Mouse (Mus musculus): ENCODE data around the gene Rad9a.
A peak's percentile ranks its signal among the peaks of the same experiment; 100 is the strongest.

The Rad9a gene

DNA sequence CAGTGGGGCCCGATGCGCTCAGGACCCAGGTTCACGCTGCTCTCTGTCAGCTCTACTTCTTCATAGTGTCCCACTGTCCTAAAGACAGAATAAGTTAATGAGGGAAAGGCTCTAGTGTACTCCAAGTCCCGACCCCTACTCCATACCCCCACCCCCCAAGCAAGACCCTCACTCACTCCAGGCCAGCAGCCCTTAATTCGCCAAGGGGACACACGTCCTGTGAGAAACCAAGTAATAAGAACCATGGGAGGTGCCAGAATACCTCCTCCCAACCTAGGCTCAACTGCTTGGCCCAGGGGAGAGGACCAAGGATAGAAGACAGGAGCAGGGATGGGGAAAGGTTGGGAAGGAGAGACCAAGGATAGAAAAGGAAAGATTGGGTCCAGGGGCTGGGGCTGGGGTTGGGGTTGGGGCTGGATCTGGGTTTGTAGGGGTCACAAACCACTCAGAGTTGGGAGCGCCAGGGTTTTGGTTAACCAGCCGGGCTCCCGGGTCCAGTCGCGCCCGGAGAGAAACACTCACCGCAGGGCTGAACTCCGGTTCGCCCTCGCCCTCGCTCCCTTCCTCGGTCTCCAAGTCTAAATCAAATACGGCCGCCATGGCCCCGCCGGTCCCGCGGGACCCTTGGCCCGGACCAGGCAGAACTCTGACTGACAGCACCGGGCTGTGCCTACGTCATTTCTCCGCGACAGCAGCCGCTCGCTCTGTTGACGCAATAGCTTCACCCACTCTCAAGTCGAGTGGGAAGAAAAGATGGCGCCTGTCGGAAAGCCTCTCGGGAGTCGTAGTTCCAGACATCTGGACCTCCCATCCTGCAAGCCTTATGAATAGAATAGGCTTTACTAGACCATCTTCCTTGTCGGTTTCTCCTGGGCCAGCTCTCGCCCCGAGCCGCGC, 38.6 kb downstream of the Rad9a start, which contains the start of gene Rps6kb2:
TSS of gene Rps6kb2 (minus strand) at position 709 of the 897 bp plus-strand sequence.
- peak; percentile 96 to 98 for DNase-seq

GRCm38 (mm10) chr19:4159049-4159448, 42.4 kb downstream of the Rad9a start:
- no peak for DNase-seq

- DNase-seq = no peak
These were observed 44.7 kb downstream of the Rad9a start for GRCm38 (mm10) chr19:4156771-4157170.

GRCm38 (mm10) chr19:4156073-4156579, 45.3 kb downstream of the Rad9a start:
- no peak for DNase-seq

DNA sequence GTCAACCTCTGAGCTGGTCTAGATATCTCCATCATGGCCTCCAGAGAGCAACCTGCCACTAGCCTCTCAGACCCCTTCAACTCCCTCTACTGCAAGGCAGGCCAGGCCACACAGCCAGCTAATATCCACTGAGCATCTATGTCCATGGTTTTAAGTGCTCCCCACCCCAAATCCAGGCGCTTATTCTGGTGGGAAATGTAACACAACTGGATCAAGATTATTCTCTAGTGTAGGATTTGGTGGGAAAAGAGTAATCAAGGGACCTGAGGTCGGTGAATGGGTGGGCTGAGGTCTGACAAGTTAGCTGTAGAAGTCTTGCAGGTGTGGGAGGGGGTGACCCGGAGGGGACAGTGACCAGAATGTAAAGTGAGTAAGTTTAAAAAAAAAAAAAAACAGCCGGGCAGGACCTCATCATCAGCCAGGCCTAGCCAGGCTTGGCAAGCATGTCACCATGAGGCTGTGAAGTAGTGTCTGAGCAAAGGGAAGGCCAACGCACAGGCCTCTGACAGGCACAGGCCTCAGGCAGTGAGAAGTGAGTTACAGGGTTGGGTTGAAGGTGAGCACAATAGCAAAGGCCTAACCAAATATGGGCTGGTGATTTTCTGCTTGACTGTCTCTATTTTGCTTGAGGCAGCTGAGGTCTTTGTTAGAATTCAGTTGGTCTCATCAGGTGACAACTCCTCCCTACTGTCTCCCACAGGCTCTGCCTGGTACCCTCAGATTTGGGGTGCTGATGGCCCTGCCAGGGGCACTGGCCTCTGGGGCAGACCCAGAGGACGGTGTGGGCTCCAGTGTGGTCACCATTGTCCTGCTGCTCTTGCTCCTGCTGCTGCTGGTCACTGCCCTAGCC, 46.0 kb downstream of the Rad9a start:
- DNase-seq = no peak

- peak in 1 of 2 experiments; percentile 27 for DNase-seq
These were observed 46.8 kb downstream of the Rad9a start for GRCm38 (mm10) chr19:4154437-4155222.

DNA sequence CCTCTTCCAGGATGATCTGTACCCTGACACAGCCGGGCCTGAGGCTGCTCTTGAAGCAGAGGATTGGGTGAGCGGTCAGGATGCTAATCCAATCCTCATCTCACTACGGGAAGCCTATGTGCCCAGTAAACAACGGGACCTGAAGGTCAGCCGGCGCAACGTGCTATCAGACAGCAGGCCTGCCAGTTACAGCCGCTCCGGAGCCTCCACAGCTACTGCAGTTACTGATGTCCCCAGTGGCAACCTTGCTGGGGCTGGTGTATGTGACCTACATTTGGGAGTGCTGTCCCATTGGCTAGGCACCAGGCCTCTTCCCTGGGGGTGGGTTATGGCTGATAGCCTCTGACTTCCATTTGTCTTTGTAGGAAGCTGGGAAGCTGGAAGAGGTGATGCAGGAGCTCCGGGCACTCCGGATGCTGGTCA, 48.2 kb downstream of the Rad9a start, which contains the start of gene Ptprcap:
TSS of gene Ptprcap (plus strand) at position 373 of the 423 bp plus-strand sequence.
- DNase-seq = no peak

DNA sequence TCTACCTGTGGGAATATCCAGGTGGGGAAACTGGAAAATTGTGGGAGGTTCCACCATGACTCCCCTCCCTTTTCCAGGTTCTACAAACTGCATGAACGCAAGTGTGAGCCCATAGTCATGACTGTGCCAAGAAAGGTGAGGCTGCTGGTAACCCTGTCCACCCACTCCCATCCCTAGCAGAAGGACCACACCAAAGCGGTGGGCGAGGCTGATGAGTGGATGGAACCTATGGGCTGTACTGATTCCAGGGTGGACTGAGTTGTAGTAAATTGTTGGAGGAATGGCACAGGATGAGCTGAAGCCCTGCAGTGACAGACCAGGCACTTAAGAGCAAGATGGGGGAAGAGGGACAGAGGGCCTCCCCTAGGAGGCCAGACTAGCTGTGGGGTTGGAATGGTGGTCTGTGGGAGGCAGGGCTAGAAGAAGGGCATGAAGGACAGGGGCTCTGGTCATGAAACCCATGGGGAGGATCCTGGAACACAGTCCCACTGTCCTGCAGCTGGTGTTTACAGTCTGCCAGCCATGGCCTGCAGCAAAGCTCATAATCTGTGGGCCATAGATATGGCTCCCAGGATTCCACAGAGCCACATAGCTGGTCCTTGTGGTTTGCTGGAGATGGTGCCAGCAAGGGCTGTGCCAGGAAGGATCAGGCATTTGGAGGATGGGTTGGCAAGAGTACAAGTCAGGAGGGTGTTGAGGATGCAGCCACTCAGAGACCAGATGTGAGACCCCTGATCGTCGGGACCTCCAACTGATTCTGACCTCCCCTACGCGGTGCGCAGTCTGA, 48.8 kb downstream of the Rad9a start:
- no peak for DNase-seq

DNA sequence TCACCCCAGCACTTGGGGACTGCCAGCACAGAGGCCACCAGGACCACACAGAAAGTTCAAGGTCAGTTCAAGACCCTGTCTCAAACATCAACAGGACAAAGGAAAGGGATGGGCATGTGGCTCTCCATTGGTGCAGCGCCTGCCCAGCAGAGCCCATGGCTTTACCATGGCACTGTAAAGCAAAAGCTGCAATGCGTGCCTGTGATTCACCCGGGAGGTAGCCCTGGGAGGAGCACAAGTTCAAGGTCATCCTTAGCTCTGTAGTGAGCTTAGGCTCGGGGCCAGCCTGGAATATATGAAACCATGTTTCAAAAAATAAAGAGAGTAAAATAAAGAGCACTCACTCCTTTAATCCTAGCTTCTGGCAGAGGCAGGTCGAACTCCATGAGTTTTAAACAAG, 49.6 kb downstream of the Rad9a start:
- DNase-seq = no peak

- no peak for DNase-seq
These were observed 50.0 kb downstream of the Rad9a start for GRCm38 (mm10) chr19:4151488-4151860.

DNA sequence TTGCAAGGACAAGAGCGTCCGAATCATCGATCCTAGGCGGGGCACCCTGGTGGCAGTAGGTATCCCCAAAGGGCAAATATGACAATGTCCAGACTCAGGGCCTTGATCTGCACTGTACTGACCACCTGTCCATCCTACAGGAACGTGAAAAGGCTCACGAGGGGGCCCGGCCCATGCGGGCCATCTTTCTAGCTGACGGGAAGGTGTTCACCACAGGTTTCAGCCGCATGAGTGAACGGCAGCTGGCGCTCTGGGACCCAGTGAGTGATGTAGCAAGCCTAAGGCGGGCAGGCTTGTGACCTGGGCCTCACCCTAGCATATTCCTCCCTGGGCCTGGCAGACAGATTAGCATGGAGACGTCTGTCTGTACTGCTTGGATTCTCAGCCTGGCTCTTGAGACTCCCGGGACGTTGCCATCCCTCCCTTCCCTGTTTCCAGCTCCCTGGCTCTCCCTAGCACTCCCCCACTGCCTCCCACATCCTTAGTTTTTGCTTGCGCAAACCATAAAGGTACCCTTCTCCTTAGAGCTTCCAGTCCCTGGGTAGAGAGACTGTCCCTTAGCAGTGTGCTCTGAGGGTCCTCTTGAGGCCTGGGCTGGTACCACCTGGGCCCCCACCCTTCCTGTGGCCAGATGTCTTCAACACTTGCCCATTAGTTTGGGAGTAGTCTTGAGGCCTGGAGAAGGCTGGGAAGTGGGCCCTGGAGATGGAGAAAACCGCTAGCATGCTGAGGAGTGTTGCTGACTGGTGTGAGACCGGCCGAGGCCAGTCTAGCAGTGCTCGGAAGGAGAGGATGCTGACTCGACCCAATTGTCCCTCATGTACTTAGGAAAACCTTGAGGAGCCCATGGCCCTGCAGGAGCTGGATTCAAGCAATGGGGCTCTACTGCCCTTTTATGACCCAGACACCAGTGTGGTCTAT, 50.6 kb downstream of the Rad9a start:
- no peak for DNase-seq

- no peak for DNase-seq
These were observed 51.5 kb downstream of the Rad9a start for GRCm38 (mm10) chr19:4149764-4150461.

DNA sequence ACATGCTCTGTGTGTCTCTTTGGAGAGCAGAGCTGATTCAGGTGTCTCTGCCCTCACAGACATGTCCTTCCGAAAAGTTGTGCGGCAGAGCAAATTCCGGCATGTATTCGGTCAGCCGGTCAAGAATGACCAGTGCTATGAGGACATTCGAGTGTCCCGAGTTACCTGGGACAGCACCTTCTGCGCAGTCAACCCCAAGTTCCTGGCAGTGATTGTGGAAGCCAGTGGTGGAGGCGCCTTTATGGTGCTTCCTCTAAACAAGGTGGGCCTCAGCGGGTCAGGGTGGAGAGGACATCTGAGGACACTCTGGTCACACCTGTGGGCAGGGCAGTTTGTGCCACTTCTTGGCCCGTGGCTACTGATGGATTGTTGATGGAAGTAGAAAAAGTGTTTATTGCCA, 52.2 kb downstream of the Rad9a start:
- DNase-seq = no peak

DNA sequence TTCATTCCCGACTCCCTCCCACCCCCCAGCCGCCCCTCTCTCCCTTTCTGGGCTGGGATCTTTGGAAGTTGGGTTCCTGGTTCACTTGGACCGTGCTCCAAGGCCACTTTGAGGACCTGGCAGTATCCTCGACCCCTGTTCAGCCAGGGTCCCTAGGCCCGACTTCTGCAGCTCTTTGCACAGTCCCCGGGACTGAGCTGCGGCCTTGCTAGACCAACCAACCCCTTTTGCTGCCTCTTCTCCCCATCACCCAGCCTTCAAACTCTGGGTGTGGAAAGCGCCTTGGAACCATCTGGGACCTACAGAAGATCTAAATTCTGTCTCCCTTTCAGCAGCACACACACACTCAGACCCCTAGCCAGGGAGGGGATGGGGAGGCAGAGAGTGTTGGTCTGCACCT, 52.6 kb downstream of the Rad9a start:
- DNase-seq = no peak

DNA sequence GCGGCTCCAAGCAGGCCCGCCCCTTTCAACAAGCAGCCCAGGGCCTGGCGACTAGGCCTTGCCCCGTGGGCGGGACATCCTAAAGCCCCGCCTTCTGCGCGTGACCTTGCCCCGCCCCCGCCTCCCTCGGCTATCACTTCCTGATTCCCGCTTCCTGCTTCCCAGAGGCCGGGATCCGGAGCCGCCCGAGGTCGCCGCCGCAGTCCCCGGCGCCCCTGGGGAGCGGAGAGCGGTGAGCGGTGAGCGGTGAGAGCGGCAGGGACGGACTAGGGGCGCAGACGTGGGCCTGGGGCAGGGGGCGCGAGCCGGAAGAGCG, 53.0 kb downstream of the Rad9a start, which contains the start of gene Coro1b:
TSS of gene Coro1b (plus strand) at position 129 of the 316 bp plus-strand sequence.
- DNase-seq = peak; percentile 97 to 98

DNA sequence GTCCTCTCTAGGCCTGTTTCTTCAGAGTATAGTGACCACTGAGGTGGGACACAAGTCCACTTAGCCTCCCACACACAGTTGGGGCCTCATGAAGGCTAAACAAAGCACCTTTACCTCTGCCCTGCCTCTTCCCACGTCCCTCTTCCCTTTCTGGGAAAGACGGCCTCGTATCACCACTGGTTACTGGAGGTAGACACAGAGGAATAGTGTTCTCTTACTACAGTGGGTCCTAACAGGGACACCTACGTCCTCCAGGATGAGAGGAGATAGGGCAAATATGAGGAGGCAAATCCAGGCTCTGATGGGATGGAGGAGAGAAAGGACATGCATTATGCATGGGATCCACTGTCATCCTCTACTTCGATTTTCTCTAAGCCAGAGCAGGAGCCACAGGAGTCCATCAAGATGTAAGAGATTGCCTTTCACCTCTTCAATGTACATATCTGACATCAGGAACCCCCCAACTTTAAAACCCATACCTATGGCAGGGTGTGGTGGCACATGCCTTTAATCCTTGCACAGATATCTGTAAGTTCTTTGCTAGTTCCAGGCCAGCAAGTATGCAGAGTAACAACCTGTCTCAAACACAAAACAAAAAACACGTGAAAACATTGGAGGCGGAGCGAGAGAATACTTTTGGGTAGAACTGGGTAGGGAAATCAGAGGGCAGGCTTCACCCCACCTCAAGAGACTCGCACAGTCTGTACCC, 53.5 kb downstream of the Rad9a start:
- DNase-seq = no peak

- no peak for DNase-seq
These were observed 54.4 kb downstream of the Rad9a start for GRCm38 (mm10) chr19:4147022-4147405.

DNA sequence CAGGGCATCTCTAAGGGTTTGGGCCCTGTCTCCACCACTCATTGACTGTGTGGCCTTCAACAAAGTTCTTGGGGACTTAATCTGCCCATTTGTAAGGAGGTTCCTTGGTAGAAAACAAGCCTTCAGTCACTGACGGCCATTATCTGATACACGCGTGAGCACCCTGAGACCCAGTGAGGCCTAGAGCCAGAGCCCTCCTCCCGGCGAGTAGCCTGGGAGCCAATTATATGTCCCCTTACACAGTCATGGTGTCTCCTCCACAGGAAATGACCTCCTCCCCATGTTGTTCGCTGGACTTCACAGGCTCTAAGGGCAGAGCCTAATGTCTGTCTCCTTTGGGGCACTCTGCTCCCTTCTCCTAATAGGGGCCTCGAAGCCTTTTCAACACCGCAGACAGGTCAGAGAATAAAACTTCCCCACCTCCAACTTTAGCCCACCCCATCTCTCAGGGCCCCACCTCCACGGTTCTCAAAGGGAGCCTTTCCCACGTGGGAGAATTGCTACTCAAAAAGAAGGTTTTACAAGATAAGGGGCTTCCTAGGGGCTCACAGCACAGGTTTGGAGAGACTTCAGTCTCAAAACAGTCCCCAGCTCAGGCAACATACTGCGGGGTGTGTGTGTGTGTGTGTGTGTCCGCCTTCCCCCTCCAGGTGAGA, 55.0 kb downstream of the Rad9a start:
- no peak for DNase-seq

DNA sequence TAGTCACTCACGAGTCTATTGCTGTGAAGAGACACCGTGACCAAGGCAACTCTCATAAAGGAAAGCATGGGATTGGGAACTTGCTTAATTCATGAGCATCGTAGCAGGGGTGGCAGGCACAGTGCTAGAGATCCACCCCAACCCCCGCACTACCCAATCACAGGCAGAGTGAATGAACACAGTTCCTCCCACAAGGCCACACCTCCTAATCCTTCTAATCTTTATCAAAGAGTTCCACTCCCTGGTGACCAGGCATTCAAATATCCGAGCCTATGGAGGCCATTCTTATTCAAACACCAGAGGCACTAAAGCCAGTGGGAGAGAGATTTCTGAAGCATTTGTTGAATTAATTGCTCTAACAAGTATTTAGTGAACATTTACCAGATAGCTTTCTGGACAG, 55.5 kb downstream of the Rad9a start:
- DNase-seq = no peak

Measured in lung, adult 18-20 months (tissue).